Mouse (Mus musculus) urinary bladder, postnatal 25 days (tissue): Measurements from ENCODE around the gene Gramd4.
"Not testable (repeated sequence)": the region's sequence is repeated elsewhere in the genome, so short reads cannot be mapped to it uniquely, and the experiment has no call there.

Experiments used
- DNase-seq: peaks from one replicate; pipeline ENCODE4 v3.0.0; 2022; ENCODE audit warnings: low spot score

Gramd4 gene

GRCm38 (mm10) chr15:86117115-86118100 lies 59.9 kb downstream of the Gramd4 start:
- no peak for DNase-seq

DNA sequence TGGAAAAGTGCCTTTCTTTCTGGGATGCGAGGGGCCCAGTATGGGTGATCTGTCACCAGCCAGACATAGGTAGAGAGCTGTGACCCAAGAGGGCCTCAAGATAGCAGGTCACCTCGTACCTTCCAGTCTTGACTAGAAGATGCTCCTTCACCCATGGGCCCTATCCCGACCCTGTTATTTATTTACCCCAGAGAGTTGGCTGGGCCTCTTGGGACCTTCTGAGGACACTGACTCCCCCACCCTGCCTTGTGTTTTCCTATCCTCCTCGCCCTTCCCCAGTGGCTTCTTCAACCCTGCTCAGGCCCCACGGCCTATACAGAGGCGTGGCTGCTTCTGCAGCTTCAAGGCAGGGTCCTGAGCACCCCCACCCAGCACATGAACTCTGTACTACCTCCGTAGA lies 61.7 kb downstream of the Gramd4 start:
- no peak for DNase-seq

DNA sequence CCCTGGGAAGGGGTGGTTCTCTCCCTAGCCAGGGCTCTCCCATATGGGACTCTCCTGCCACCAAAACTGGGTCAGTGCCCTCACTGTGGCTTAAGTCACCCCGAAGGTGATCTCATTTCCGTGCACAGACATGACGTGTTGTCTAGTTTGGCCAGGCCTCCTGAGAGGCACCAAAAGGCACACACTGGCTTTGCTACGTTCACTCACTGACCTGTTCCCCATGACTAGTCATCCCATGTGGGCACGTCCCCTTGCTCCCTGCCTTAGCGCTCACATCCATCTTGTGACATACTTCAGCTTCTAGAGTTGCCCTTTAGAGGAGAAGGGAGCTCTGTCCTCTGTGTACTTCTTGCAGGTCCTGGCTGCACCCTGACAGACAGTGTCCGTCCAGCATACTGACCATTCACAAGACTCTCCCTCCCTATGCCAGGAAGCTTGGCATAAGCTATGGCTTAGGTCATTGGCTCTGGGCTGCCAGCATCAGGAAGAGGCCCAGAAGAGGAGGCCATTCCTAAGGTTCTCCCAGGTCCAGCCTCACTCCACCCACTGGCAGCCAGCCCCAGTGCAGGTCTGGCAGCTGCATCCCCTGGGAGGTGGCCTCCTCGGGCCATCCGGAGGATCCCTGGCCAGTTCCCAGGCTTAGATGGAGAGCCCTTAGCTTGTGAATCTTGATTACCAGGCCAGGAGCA lies 64.9 kb downstream of the Gramd4 start:
- no peak for DNase-seq

- no peak for DNase-seq
Measured at GRCm38 (mm10) chr15:86123409-86123808, 65.9 kb downstream of the Gramd4 start.

- peak; percentile 61 for DNase-seq
Measured at GRCm38 (mm10) chr15:86124359-86124758, 66.9 kb downstream of the Gramd4 start.

- no peak for DNase-seq
Measured at GRCm38 (mm10) chr15:86129036-86129435, 71.5 kb downstream of the Gramd4 start.

DNA sequence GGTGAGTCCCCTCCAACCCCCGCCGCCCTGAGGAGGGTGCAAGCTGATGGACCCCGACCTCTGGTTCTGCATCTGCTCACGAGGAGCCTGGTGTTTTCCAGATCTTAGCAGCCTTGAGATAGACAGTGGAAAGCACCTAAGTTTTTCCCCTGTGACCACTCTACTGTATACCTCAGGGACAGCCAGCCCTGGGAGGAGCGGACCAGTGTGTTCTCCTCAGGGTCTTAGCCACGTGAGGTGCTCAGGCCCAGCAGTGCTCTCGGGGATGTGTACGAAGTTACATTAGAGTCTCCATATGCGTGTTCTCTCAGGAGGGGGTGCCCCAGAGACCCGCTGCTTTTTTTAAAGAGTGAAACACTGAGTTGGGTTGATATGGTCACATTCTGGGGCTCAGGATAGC lies 73.2 kb downstream of the Gramd4 start:
- DNase-seq: no peak

DNA sequence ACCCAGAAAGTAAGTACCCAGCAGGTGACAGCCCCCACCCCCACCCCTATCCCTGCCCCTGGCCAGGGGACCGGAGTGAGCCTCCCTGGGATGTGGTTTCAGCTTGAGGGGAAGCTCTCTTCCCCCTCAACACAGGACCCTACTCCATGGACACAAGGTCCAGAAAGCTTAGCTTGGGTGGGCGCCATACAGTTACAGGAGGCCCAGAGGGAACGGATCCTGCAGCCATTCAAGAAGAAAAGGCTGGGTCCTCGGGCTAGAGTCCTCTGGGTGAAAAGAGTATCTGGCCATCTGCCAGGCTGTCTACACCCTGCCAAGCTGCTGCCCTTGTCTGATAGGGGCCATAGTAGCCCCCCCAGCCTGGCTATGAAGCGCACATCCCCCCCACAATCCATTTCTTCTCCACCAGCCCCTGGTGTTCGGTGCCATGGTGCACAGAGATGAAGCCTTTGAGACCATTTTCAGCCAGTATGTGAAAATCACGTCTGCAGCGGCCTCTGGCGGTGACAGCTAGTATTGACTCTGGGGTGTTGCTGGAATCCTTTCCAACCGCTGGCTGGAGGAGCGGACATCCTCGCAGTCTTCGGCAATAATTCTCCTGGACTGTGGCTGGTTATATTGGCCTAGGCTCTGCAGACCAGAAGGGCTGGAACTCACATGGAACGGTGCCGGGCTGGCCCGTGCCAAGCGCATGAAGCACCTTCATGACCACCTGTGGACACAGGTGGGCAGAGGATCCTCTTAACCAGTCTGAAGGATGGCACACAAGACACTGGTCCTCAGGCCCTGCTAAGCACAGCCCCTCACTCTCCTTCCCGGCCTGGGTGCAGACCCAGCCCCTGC lies 77.7 kb downstream of the Gramd4 start:
- DNase-seq: peak; percentile 81

GRCm38 (mm10) chr15:86137638-86138037 lies 80.1 kb downstream of the Gramd4 start:
- peak; percentile 26 for DNase-seq

DNA sequence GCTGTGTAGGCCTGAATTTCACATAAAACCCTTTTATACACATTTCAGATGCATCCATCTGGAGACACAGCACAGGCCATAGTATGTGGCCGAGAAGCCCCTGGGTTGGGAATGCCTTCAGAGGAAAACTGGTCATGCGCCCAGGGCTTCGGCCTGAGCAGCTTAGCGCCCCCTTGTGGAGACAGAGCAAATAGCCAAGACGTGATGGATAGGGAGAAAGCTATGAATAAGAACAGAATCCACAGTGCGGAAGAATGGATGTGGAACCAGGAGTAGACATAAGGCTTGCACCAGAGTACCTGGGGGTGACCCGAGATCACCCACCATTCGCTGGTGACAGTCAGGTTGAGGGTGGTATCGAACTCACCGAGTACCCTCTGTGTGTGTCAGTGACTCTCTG lies 82.8 kb downstream of the Gramd4 start:
- peak; percentile 42 for DNase-seq

DNA sequence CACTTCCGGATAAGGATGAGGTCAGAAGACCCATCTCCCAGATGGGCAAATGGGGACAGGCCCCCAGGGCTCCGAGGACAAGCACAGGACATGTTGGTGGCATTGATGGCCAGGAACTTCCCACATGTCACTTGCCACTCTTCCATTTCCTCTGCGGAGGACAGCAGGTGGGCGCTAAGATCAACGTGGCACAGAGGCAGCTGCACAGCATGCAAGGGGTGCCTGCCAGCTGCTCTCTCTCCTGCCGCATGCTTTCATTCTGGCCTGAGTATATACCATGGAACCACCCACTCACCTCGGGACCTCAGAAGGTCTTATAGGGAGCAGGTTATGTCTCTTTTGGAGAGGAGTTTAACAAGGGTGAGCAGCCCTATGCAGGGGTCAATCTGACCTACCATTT lies 87.1 kb downstream of the Gramd4 start:
- DNase-seq: no peak

DNA sequence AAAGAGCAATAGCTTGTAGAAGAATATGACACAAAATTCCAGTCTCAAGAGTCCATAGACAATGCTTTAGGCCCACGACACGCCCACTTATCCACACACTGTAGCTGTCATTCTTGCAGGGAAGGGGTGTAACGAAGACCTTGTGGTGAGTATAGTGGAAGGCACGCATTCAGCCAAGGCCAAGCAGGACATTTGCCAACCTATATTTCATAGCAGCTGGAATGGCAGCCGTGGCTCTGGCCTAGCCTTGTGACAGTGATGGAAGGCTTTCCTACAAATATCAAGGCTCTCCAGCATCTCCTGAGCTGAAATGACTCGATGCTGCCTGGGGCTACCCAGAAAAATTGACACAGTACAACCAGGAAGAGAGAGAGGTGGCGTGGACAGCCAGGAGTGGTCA lies 87.6 kb downstream of the Gramd4 start:
- DNase-seq: no peak

GRCm38 (mm10) chr15:86146922-86147321 lies 89.4 kb downstream of the Gramd4 start:
- no peak for DNase-seq

- no peak for DNase-seq
Measured at GRCm38 (mm10) chr15:86150593-86150992, 93.1 kb downstream of the Gramd4 start.

DNA sequence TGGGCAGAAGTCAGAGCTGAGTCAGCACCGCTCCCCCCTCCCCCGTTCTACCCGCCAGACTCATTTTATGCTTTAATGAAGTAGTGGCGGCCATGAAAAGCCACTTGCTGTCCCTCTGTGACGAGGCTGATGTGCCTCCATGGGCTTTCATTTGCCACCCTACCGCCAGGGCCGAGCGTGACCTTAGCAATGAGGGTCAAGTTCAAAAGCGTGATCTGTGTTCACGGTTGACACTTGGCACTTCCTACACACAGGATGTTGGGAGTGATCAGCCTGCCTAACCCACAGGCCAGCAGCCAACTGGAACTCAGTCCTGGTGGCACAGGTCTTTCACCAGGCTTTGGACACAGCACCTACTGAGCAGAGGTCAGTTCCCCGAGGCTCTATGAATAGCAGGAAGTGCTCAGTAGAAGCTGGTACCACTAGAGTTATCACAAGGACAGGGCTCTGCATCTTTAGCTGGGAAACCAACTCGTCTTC lies 96.0 kb downstream of the Gramd4 start:
- no peak for DNase-seq

- no peak for DNase-seq
Measured at GRCm38 (mm10) chr15:86156492-86156891, 99.0 kb downstream of the Gramd4 start.

DNA sequence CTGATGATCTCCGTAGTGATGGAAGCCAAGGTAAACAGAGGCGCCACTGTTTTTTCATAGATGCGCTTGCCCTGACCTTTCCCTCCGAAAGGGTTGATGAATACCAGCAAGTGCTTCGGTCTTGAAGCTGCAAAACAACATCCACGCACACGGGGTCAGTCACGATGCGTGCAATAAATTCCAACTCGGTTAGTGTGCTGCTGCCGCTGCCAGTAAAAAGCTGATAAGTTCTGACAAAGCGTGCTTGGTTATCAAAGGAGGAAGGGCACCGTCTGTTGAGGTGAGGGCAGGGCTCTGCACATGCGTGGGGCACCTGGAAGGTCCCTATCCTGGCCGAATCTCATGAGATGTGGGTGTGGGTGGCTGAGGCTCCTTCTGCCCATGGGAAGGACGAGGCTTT lies 101.6 kb downstream of the Gramd4 start:
- no peak for DNase-seq

GRCm38 (mm10) chr15:86159719-86160118 lies 102.2 kb downstream of the Gramd4 start:
- no peak for DNase-seq

GRCm38 (mm10) chr15:86160906-86161305 lies 103.4 kb downstream of the Gramd4 start:
- DNase-seq: no peak

DNA sequence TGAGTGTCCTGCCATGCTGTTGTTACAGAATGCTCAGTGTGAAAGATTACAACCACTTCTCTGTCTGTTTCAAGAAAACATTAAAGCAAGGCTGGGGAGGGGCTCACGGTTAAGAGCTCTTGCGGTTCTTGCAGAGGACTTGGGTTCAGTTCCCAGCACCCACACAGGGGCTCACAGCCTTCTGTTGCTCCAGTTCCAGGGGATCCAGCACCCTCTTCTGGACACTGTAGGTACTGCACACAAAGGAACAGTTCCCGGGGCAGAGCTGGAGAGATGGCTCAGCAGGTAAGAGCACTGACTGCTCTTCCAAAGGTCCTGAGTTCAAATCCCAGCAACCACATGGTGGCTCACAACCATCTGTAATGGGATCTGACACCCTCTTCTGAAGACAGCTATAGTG lies 104.3 kb downstream of the Gramd4 start:
- DNase-seq: not testable (repeated sequence)

GRCm38 (mm10) chr15:86164718-86165345 lies 107.3 kb downstream of the Gramd4 start:
- no peak for DNase-seq
